ENCODE assay signal across 9 mouse cellular contexts in the genomic region with DNA sequence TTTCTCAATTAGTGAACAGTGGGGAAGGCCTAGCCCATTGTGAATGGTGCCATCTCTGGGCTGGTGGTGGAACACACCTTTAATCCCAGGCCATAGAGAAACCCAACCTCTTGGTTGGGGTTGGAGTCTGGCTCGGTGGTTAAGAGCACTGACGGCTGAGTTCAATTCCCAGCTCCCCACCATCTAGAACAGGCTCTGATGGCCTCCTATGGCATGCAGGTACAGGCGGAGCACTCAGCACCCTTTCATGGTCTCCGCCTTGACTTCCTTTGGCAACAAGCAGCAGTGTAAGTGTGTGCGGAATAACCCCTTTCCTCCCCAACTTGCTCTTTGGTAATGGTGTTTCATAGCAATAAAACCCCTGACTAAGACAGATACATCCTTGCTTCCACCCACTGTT. TPM values are rescaled to one million over a fixed set of nuclear protein-coding genes. Genes with fewer than 3 reads are reported as not detected.
A peak's percentile ranks its signal among the peaks of the same experiment; 100 is the strongest.
DNase-seq lines count a peak whose midpoint lies in the region; ATAC-seq lines count a peak whose summit lies in the region.
"Had no signal": no experiment of that assay in that cellular context is flagged by ENCODE, and none has a peak within 500 bp of the region (broad histone marks: within the 10 kb centered on the region; RNA-seq: fewer than 3 reads in every experiment).

No protein-coding gene starts in this region.

- peak overlapping the region; percentile 98 for H3K4me3 ChIP-seq in kidney, embryonic 14.5 days (ENCODE audit: low read length)
- peak overlapping the region; percentile 95 for H3K4me3 ChIP-seq in brown adipose tissue, adult 24 weeks (ENCODE audit: insufficient read depth, low read depth, low read length)
- peak overlapping the region; percentile 94 for H3K4me3 ChIP-seq in hindbrain, embryonic 16.5 days (ENCODE audit: low read length)
- H3K4me3 ChIP-seq in midbrain, embryonic 16.5 days (ENCODE audit: low read depth, low read length): peak overlapping the region; percentile 75

- H3K4me2 ChIP-seq in kidney, embryonic 14.5 days (replicated peaks; ENCODE audit: low read depth, low read length): peak overlapping the region; percentile 77
- H3K4me2 ChIP-seq in hindbrain, embryonic 16.5 days (ENCODE audit: low read length): peak overlapping the region; percentile 69
- peak overlapping the region; percentile 77 for H3K4me2 ChIP-seq in midbrain, embryonic 16.5 days (ENCODE audit: low read length)

- no peak overlapping the region for H3K27ac ChIP-seq in kidney, embryonic 14.5 days (ENCODE audit: low read depth, low read length)
- peak overlapping the region; percentile 92 for H3K27ac ChIP-seq in brown adipose tissue, adult 24 weeks (replicated peaks; ENCODE audit: low read depth, low read length)
- H3K27ac ChIP-seq in hindbrain, embryonic 16.5 days (ENCODE audit: low read depth, low read length): no peak overlapping the region
- peak overlapping the region; percentile 13 for H3K27ac ChIP-seq in midbrain, embryonic 16.5 days (ENCODE audit: low read length)

- ATAC-seq in kidney, embryonic 14.5 days (ENCODE audit: low FRiP score, low TSS enrichment): no peak
- ATAC-seq in hindbrain, embryonic 16.5 days: no peak
- ATAC-seq in midbrain, embryonic 16.5 days: no peak
- ATAC-seq: Patski had no signal

- no peaks in the 10 kb centered on the region for H3K27me3 ChIP-seq in kidney, embryonic 14.5 days (ENCODE audit: control insufficient read depth, insufficient read depth, low read length)
- H3K27me3 ChIP-seq in hindbrain, embryonic 16.5 days (replicated peaks; ENCODE audit: control insufficient read depth, insufficient read depth, low read length): no peaks in the 10 kb centered on the region
- H3K27me3 ChIP-seq in midbrain, embryonic 16.5 days (ENCODE audit: control insufficient read depth, insufficient read depth, low read depth, low read length): no peaks in the 10 kb centered on the region
- H3K27me3 ChIP-seq: Patski had no signal

- WGBS in kidney, embryonic 14.5 days: 67% methylated on average over 5 of the region's 5 CpGs
- 76% methylated on average over 5 of the region's 5 CpGs for WGBS in hindbrain, embryonic 16.5 days
- 75% methylated on average over 5 of the region's 5 CpGs for WGBS in midbrain, embryonic 16.5 days

- DNase-seq in kidney, adult 11 months: no peak
- no peak for DNase-seq in layer of hippocampus, adult 9-11 months
- DNase-seq in testis, postnatal 14 days (ENCODE audit: low spot score): no peak
- DNase-seq in gastrocnemius, postnatal 10 days: no peak

- no peaks in the 10 kb centered on the region for H3K9me3 ChIP-seq in kidney, embryonic 14.5 days (ENCODE audit: control insufficient read depth, low read length)
- H3K9me3 ChIP-seq in hindbrain, embryonic 16.5 days (ENCODE audit: control insufficient read depth, low read length): no peaks in the 10 kb centered on the region
- no peaks in the 10 kb centered on the region for H3K9me3 ChIP-seq in midbrain, embryonic 16.5 days (replicated peaks; ENCODE audit: control insufficient read depth, low read length, poor library complexity, severe bottlenecking)

- peak overlapping the region; percentile 87; the same call in 1 of the 2 replicates for H3K9ac ChIP-seq in kidney, embryonic 14.5 days (ENCODE audit: low read depth, low read length)
- peak overlapping the region; percentile 31 for H3K9ac ChIP-seq in hindbrain, embryonic 16.5 days (ENCODE audit: low read depth, low read length)
- H3K9ac ChIP-seq in midbrain, embryonic 16.5 days (ENCODE audit: low read depth, low read length): peak overlapping the region; percentile 47

- H3K36me3 ChIP-seq in kidney, embryonic 14.5 days (ENCODE audit: control insufficient read depth, insufficient read depth, low read length): peaks cover 50% of the 10 kb centered on the region
- peaks cover 25% of the 10 kb centered on the region for H3K36me3 ChIP-seq in hindbrain, embryonic 16.5 days (ENCODE audit: control insufficient read depth, insufficient read depth, low read length)
- peaks cover 22% of the 10 kb centered on the region for H3K36me3 ChIP-seq in midbrain, embryonic 16.5 days (ENCODE audit: control insufficient read depth, insufficient read depth, low read length)

- H3K4me1 ChIP-seq in kidney, embryonic 14.5 days (ENCODE audit: control insufficient read depth, insufficient read depth, low read length): peaks cover 16% of the 10 kb centered on the region
- peaks cover 10% of the 10 kb centered on the region for H3K4me1 ChIP-seq in brown adipose tissue, adult 24 weeks (ENCODE audit: control insufficient read depth, insufficient read depth, insufficient read length, low read length)
- H3K4me1 ChIP-seq in hindbrain, embryonic 16.5 days (ENCODE audit: control insufficient read depth, insufficient read depth, low read depth, low read length): peaks cover 23% of the 10 kb centered on the region
- peaks cover 34% of the 10 kb centered on the region for H3K4me1 ChIP-seq in midbrain, embryonic 16.5 days (ENCODE audit: control insufficient read depth, insufficient read depth, low read length)

RNA-seq across cellular contexts. Expression of a gene that starts 10.3 kb away (rescaled TPM):
- polyA plus RNA-seq in kidney, embryonic 14.5 days (2014; fragmentation: Nextera tagmentation; extraction: Ambion mirVana): 30.3 and 39.1 TPM in 2 replicates
- polyA plus RNA-seq in brown adipose tissue, adult 24 weeks (2012; ENCODE audit: insufficient read depth, insufficient read length, missing spikeins): 24.4 and 49.4 TPM in 2 replicates
- polyA plus RNA-seq in hindbrain, embryonic 16.5 days (2015; fragmentation: Nextera tagmentation; extraction: Ambion mirVana): 153 and 156 TPM in 2 replicates
- 153 and 155 TPM in 2 replicates for polyA plus RNA-seq in midbrain, embryonic 16.5 days (2015; fragmentation: Nextera tagmentation; extraction: Ambion mirVana)
- 1 to 10 TPM; 2.9 to 3.4 TPM for total RNA-seq in gastrocnemius, postnatal 10 days (2021)

RNA-seq across cellular contexts. Expression of a gene that starts 32.5 kb away (rescaled TPM):
- polyA plus RNA-seq in kidney, embryonic 14.5 days (2014; fragmentation: Nextera tagmentation; extraction: Ambion mirVana): not detected in 2 replicates
- not detected in 2 replicates for polyA plus RNA-seq in brown adipose tissue, adult 24 weeks (2012; ENCODE audit: insufficient read depth, insufficient read length, missing spikeins)
- not detected in 2 replicates for polyA plus RNA-seq in hindbrain, embryonic 16.5 days (2015; fragmentation: Nextera tagmentation; extraction: Ambion mirVana)
- not detected in 2 replicates for polyA plus RNA-seq in midbrain, embryonic 16.5 days (2015; fragmentation: Nextera tagmentation; extraction: Ambion mirVana)
- not detected for total RNA-seq in gastrocnemius, postnatal 10 days (2021)
- polyA plus RNA-seq: Patski had no signal

RNA-seq across cellular contexts. Expression of a gene that starts 34.4 kb away (rescaled TPM):
- 30.0 and 41.4 TPM in 2 replicates for polyA plus RNA-seq in kidney, embryonic 14.5 days (2014; fragmentation: Nextera tagmentation; extraction: Ambion mirVana)
- polyA plus RNA-seq in brown adipose tissue, adult 24 weeks (2012; ENCODE audit: insufficient read depth, insufficient read length, missing spikeins): 2,029 and 2,407 TPM in 2 replicates
- polyA plus RNA-seq in hindbrain, embryonic 16.5 days (2015; fragmentation: Nextera tagmentation; extraction: Ambion mirVana): 6.2 and 7.2 TPM in 2 replicates
- 4.0 and 4.1 TPM in 2 replicates for polyA plus RNA-seq in midbrain, embryonic 16.5 days (2015; fragmentation: Nextera tagmentation; extraction: Ambion mirVana)
- total RNA-seq in gastrocnemius, postnatal 10 days (2021): 1 to 10 TPM; 9.3 to 9.4 TPM

RNA-seq across cellular contexts. Expression of a gene that starts 52.1 kb away (rescaled TPM):
- polyA plus RNA-seq in kidney, embryonic 14.5 days (2014; fragmentation: Nextera tagmentation; extraction: Ambion mirVana): not detected in 2 replicates
- polyA plus RNA-seq in brown adipose tissue, adult 24 weeks (2012; ENCODE audit: insufficient read depth, insufficient read length, missing spikeins): not detected in 2 replicates
- polyA plus RNA-seq in hindbrain, embryonic 16.5 days (2015; fragmentation: Nextera tagmentation; extraction: Ambion mirVana): not detected in 2 replicates
- 0.30 TPM in 1 of 2 replicates, not detected in the other for polyA plus RNA-seq in midbrain, embryonic 16.5 days (2015; fragmentation: Nextera tagmentation; extraction: Ambion mirVana)
- total RNA-seq in gastrocnemius, postnatal 10 days (2021): under 1 TPM in 1 of 2 experiments, not detected in 1; 0.40 TPM
- polyA plus RNA-seq: Patski had no signal

RNA-seq across cellular contexts. Expression of a gene that starts 58.8 kb away (rescaled TPM):
- polyA plus RNA-seq in kidney, embryonic 14.5 days (2014; fragmentation: Nextera tagmentation; extraction: Ambion mirVana): 172 and 194 TPM in 2 replicates
- polyA plus RNA-seq in brown adipose tissue, adult 24 weeks (2012; ENCODE audit: insufficient read depth, insufficient read length, missing spikeins): 75.5 and 80.4 TPM in 2 replicates
- polyA plus RNA-seq in hindbrain, embryonic 16.5 days (2015; fragmentation: Nextera tagmentation; extraction: Ambion mirVana): 75.4 and 76.2 TPM in 2 replicates
- 62.0 and 64.4 TPM in 2 replicates for polyA plus RNA-seq in midbrain, embryonic 16.5 days (2015; fragmentation: Nextera tagmentation; extraction: Ambion mirVana)
- 100 to 1,000 TPM; 104 to 147 TPM for total RNA-seq in gastrocnemius, postnatal 10 days (2021)

Comparison
In these comparisons a context has a peak if more than half of its experiments do, and no peak if none do; other contexts are left out.
1. H3K27ac ChIP-seq: peak in brown adipose tissue, adult 24 weeks (single experiment) and midbrain, embryonic 16.5 days (single experiment); none in kidney, embryonic 14.5 days (single experiment) and hindbrain, embryonic 16.5 days (single experiment).
2. H3K9ac ChIP-seq: peak in every context shown above with its lines; median percentile 87 in kidney, embryonic 14.5 days; 47 in midbrain, embryonic 16.5 days; 31 in hindbrain, embryonic 16.5 days.
3. RNA of a gene that starts 34.4 kb away (polyA plus RNA-seq): 2,029 to 2,407 TPM in brown adipose tissue, adult 24 weeks; 30.0 to 41.4 TPM in kidney, embryonic 14.5 days, 6.2 to 7.2 TPM in hindbrain, embryonic 16.5 days and 4.0 to 4.1 TPM in midbrain, embryonic 16.5 days; every median in the first group is over 10 times any median in the second.
4. Peak in every context shown above with its lines, with median percentiles within 50 percentile points of each other: H3K4me2 ChIP-seq and H3K4me3 ChIP-seq.